Mouse (Mus musculus) G1E (cell line): ENCODE data around the gene Mpv17.

ENCODE experiments used
- CTCF ChIP-seq: IDR thresholded peaks from 2 replicates; pipeline ENCODE4 v1.5.1; 2012; ENCODE audit warnings: low read depth, low read length, inconsistent platforms, mixed read lengths
- GATA1 ChIP-seq: IDR thresholded peaks from 2 replicates; pipeline ENCODE4 v1.6.1; 2012; ENCODE audit warnings: borderline replicate concordance, low read length, inconsistent platforms, mixed read lengths
- POLR2AphosphoS5 ChIP-seq: IDR thresholded peaks from 2 replicates; pipeline ENCODE4 v1.6.1; 2012; ENCODE audit warnings: low read depth, low read length, inconsistent platforms; ENCODE audit not compliant: insufficient replicate concordance

GRCm38 (mm10) chr5:31094799-31095691, 59.0 kb downstream of the Mpv17 start:
- TF ChIP-seq CTCF (no peak), GATA1 (no peak), POLR2AphosphoS5 (no peak)
